Mouse (Mus musculus) adrenal gland, postnatal 0 days (tissue): ENCODE measurements around the gene Stk26. TPM values are rescaled to one million over a fixed set of nuclear protein-coding genes. Genes with fewer than 3 reads are reported as not detected.

Experiments
- polyA plus RNA-seq: library from polyadenylated mRNA; unstranded; fragments of >200 nt; fragmentation: Nextera tagmentation; extraction: Ambion mirVana; gene quantifications from 2 replicates; pipeline ENCODE4 v1.2.1, GENCODE M21; 2015

The Stk26 gene
- polyA plus RNA-seq: 2.0 and 3.1 TPM in 2 replicates

GRCm38 (mm10) chrX:50840847-50841560 lies at the start of gene Stk26:
Stk26 (plus strand) TSS chrX:50841047.

GRCm38 (mm10) chrX:50942610-50943009 lies 101.8 kb downstream of the Stk26 start, which contains the start of gene Frmd7:
Frmd7 (minus strand) TSS chrX:50942710.

Other genes with a start within 250 kb of the Stk26 start
- not detected in 2 replicates for gene Frmd7, start 101.7 kb downstream of the Stk26 start, polyA plus RNA-seq
- gene Rap2c, start 177.0 kb downstream of the Stk26 start, polyA plus RNA-seq: 9.2 and 10.2 TPM in 2 replicates